Mouse (Mus musculus) heart, postnatal 0 days (tissue): ENCODE data around the gene Ankrd9.

Experiments used
- CTCF ChIP-seq: IDR thresholded peaks from 2 replicates; pipeline ENCODE4 v1.5.1; 2016; ENCODE audit warnings: antibody characterized with exemption, control low read depth, low read depth
- EP300 ChIP-seq: IDR thresholded peaks from 2 replicates; pipeline ENCODE4 v1.6.1; 2016; ENCODE audit warnings: antibody characterized with exemption, low read depth

- TF ChIP-seq CTCF: no peak
- no peak for TF ChIP-seq EP300
These were observed 7.9 kb upstream of the Ankrd9 start for GRCm38 (mm10) chr12:110986536-110987425.
